Mouse (Mus musculus): Measurements from ENCODE around the gene Vwf. TPM values are rescaled to one million over a fixed set of nuclear protein-coding genes. Genes with fewer than 3 reads are reported as not detected.

Gene Vwf
- total RNA-seq, 1 experiment from 2014 or later: 6.9 TPM

GRCm38 (mm10) chr6:125588241-125588640, 41.7 kb downstream of the Vwf start:
- DNase-seq: no peak

- no peak for DNase-seq
Observed at GRCm38 (mm10) chr6:125589075-125589474, 42.5 kb downstream of the Vwf start.

- DNase-seq: no peak
Observed at GRCm38 (mm10) chr6:125590056-125590455, 43.5 kb downstream of the Vwf start.

- no peak for DNase-seq
Observed at GRCm38 (mm10) chr6:125590471-125590870, 43.9 kb downstream of the Vwf start.

GRCm38 (mm10) chr6:125591652-125592385, 45.2 kb downstream of the Vwf start:
- no peak for DNase-seq

GRCm38 (mm10) chr6:125592536-125592935, 46.0 kb downstream of the Vwf start:
- no peak for DNase-seq

GRCm38 (mm10) chr6:125594311-125594710, 47.7 kb downstream of the Vwf start:
- no peak for DNase-seq

GRCm38 (mm10) chr6:125594825-125595224, 48.3 kb downstream of the Vwf start:
- DNase-seq: no peak

GRCm38 (mm10) chr6:125596701-125597318, 50.2 kb downstream of the Vwf start:
- DNase-seq: no peak

GRCm38 (mm10) chr6:125597716-125598115, 51.1 kb downstream of the Vwf start:
- no peak for DNase-seq

- peak; percentile 59 for DNase-seq
Observed at GRCm38 (mm10) chr6:125600036-125600558, 53.5 kb downstream of the Vwf start.

GRCm38 (mm10) chr6:125600669-125601068, 54.1 kb downstream of the Vwf start:
- DNase-seq: no peak

- no peak for DNase-seq
Observed at GRCm38 (mm10) chr6:125601190-125601589, 54.6 kb downstream of the Vwf start.

- no peak for DNase-seq
Observed at GRCm38 (mm10) chr6:125601748-125602147, 55.2 kb downstream of the Vwf start.

- DNase-seq: no peak
Observed at GRCm38 (mm10) chr6:125602354-125602753, 55.8 kb downstream of the Vwf start.

- DNase-seq: peak; percentile 82
Observed at GRCm38 (mm10) chr6:125603234-125603633, 56.7 kb downstream of the Vwf start.

- DNase-seq: no peak
Observed at GRCm38 (mm10) chr6:125603678-125604462, 57.3 kb downstream of the Vwf start.

GRCm38 (mm10) chr6:125604463-125605191, 58.1 kb downstream of the Vwf start:
- DNase-seq: peak; percentile 44

- no peak for DNase-seq
Observed at GRCm38 (mm10) chr6:125609025-125609424, 62.5 kb downstream of the Vwf start.

GRCm38 (mm10) chr6:125617855-125618254, 71.3 kb downstream of the Vwf start:
- no peak for DNase-seq

GRCm38 (mm10) chr6:125620764-125621163, 74.2 kb downstream of the Vwf start:
- no peak for DNase-seq

- no peak for DNase-seq
Observed at GRCm38 (mm10) chr6:125622434-125622833, 75.9 kb downstream of the Vwf start.

All from adrenal gland, postnatal 25 days (tissue).